Mouse (Mus musculus) heart, postnatal 0 days (tissue): ENCODE data around the gene Srd5a1.

Experiments
- CTCF ChIP-seq: IDR thresholded peaks from 2 replicates; pipeline ENCODE4 v1.5.1; 2016; ENCODE audit warnings: antibody characterized with exemption, control low read depth, low read depth
- EP300 ChIP-seq: IDR thresholded peaks from 2 replicates; pipeline ENCODE4 v1.6.1; 2016; ENCODE audit warnings: antibody characterized with exemption, low read depth

DNA sequence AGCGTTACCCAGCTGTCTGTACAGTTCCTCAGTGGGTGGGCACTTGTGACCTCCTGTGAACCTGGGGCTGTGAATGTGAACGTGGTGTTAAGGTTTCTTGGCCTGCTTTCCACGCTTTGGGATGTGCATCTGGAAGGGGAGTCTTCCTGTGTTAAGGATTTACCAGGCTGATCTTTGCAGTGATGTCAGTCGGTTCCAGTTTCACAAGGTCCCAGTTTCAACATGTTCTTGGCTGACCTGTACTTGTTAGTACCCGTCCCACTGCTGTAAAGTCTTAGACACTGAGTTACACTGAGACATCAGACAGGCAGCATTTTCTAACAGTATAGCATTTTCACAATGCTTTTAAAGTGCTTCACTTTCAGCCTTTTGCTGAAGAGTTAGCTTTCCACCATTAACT is 12.6 kb upstream of the Srd5a1 start:
- no peak for TF ChIP-seq EP300
- no peak for TF ChIP-seq CTCF
